Mouse (Mus musculus): ENCODE data around the gene Nrm. TPM values are rescaled to one million over a fixed set of nuclear protein-coding genes. Genes with fewer than 3 reads are reported as not detected.
A peak's percentile ranks its signal among the peaks of the same experiment; 100 is the strongest.

The Nrm gene
- polyA plus RNA-seq (2012; rRNA removed) (15.6 and 18.2 TPM in 2 replicates), polyA plus RNA-seq (2014; fragmentation: Nextera tagmentation; extraction: Ambion mirVana) (20.1 and 22.4 TPM in 2 replicates)

- WGBS (ENCODE audit: insufficient replicate concordance), result under 1% methylated on average over 47 of the region's 47 CpGs
- peaks cover 16% of the 10 kb centered on the region for H3K36me3 ChIP-seq (replicated peaks; ENCODE audit: control insufficient read depth, insufficient read depth, low read depth)
- peak within 1 kb of the TSS; percentile 85 to 93 for H3K4me3 ChIP-seq (ENCODE audit: insufficient read depth in 1 of 2, low read depth in 2 of 2, low read length in 2 of 2)
- ATAC-seq (ENCODE audit: insufficient read depth) (peak; percentile 94), DNase-seq (ENCODE audit: low read depth in 3 of 3, low spot score in 3 of 3) (peak; percentile 75 to 84 (median 76))
- no peaks in the 10 kb centered on the region for H3K9me3 ChIP-seq (ENCODE audit: control insufficient read depth, low read length)
- peaks cover 24% of the 10 kb centered on the region for H3K27me3 ChIP-seq (ENCODE audit: control insufficient read depth, insufficient read depth, low read length)
- H3K27ac ChIP-seq, result peak within 1 kb of the TSS; percentile 60
- peak within 1 kb of the TSS; percentile 85 for H3K9ac ChIP-seq (replicated peaks)
- H3K4me2 ChIP-seq (ENCODE audit: low read depth), result peak within 1 kb of the TSS; percentile 89
- H3K4me1 ChIP-seq (replicated peaks; ENCODE audit: control insufficient read depth in 2 of 2, insufficient read depth in 2 of 2, low read length in 1 of 2), result peaks cover 13 to 17% of the 10 kb centered on the region in 2 experiments
- TF ChIP-seq EP300 (IDR thresholded peaks at IDR 0.05; ENCODE audit: low read depth), result no peak
- peak; percentile 66 for TF ChIP-seq CTCF (IDR thresholded peaks at IDR 0.05; ENCODE audit: low read depth)
These were observed at the start of gene Nrm for GRCm38 (mm10) chr17:35861198-35861857. Gene Nrm, plus strand, starts transcription at chr17:35861318.

DNA sequence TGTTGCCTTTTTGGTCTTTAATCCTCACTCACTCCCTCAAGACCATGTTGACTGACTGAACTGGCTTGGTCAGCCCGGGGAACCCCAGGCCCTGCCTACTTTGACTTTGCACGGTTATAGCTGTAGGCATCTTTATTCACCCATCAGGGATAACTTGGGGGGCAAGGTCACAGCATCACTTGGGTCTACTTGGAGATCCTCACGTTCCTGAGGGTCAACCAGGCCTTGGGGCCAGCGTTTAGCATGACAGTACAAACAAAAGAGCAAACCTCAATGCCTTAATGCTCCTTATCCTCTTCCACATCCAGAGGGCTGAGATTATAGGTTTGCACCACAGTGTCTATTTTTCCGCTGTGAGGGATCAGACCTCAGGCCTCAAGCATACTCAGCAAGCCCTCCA lies 48.8 kb upstream of the Nrm start:
- Histone ChIP-seq H3K36me3 (replicated peaks; ENCODE audit: control insufficient read depth, insufficient read depth, low read depth) (no peaks in the 10 kb centered on the region), H3K9ac (replicated peaks) (no peak overlapping the region), H3K4me1 (replicated peaks; ENCODE audit: control insufficient read depth in 2 of 2, insufficient read depth in 2 of 2, low read length in 1 of 2) (peaks cover 4 to 21% of the 10 kb centered on the region in 2 experiments; a peak in 1 of 4 replicates), H3K4me2 (ENCODE audit: low read depth) (no peak overlapping the region), H3K4me3 (ENCODE audit: insufficient read depth in 1 of 2, low read depth in 2 of 2, low read length in 2 of 2) (no peak overlapping the region), H3K9me3 (ENCODE audit: control insufficient read depth, low read length) (no peaks in the 10 kb centered on the region), H3K27me3 (ENCODE audit: control insufficient read depth, insufficient read depth, low read length) (no peaks in the 10 kb centered on the region), H3K27ac (no peak overlapping the region)
- DNase-seq (ENCODE audit: low read depth in 3 of 3, low spot score in 3 of 3), result no peak
- WGBS (ENCODE audit: insufficient replicate concordance), result 74% methylated on average over 5 of the region's 5 CpGs
- TF ChIP-seq EP300 (IDR thresholded peaks at IDR 0.05; ENCODE audit: low read depth), result no peak
- TF ChIP-seq CTCF (IDR thresholded peaks at IDR 0.05; ENCODE audit: low read depth), result no peak
- no peak for ATAC-seq (ENCODE audit: insufficient read depth)

DNA sequence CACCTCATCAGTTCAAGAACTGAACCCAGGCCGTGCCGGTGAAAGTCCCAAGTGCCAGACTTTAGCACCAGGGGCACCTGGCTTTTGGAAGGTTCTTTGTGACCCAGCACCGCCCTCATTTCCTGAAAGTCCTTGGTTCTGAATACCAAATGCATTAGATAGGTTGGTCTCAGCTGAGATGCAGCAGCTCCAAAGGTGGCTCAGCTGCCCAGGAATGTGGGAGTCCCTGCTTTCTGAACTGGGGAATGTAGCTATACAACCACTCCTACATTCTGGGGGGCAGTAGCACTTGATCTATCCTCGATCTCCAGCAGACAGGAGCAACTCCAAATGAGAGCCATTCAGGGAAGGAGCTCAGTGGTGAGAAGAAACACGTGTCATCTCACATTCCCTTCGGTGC lies 48.4 kb upstream of the Nrm start:
- no peak for DNase-seq (ENCODE audit: low read depth in 3 of 3, low spot score in 3 of 3)
- no peaks in the 10 kb centered on the region for H3K27me3 ChIP-seq (ENCODE audit: control insufficient read depth, insufficient read depth, low read length)
- H3K9ac ChIP-seq (replicated peaks), result no peak overlapping the region
- H3K27ac ChIP-seq, result no peak overlapping the region
- H3K4me1 ChIP-seq (replicated peaks; ENCODE audit: control insufficient read depth in 2 of 2, insufficient read depth in 2 of 2, low read length in 1 of 2), result peaks cover 4 to 21% of the 10 kb centered on the region in 2 experiments; a peak in 1 of 4 replicates
- H3K9me3 ChIP-seq (ENCODE audit: control insufficient read depth, low read length), result no peaks in the 10 kb centered on the region
- H3K4me2 ChIP-seq (ENCODE audit: low read depth), result no peak overlapping the region
- H3K4me3 ChIP-seq (ENCODE audit: insufficient read depth in 1 of 2, low read depth in 2 of 2, low read length in 2 of 2), result no peak overlapping the region
- ATAC-seq (ENCODE audit: insufficient read depth), result no peak
- TF ChIP-seq CTCF (IDR thresholded peaks at IDR 0.05; ENCODE audit: low read depth) (no peak), EP300 (IDR thresholded peaks at IDR 0.05; ENCODE audit: low read depth) (no peak)
- WGBS (ENCODE audit: insufficient replicate concordance), result 69% methylated on average over 6 of the region's 6 CpGs
- H3K36me3 ChIP-seq (replicated peaks; ENCODE audit: control insufficient read depth, insufficient read depth, low read depth), result no peaks in the 10 kb centered on the region

GRCm38 (mm10) chr17:35813245-35813647 lies 47.9 kb upstream of the Nrm start:
- H3K4me3 ChIP-seq (ENCODE audit: insufficient read depth in 1 of 2, low read depth in 2 of 2, low read length in 2 of 2), result no peak overlapping the region
- no peaks in the 10 kb centered on the region for H3K27me3 ChIP-seq (ENCODE audit: control insufficient read depth, insufficient read depth, low read length)
- H3K27ac ChIP-seq, result no peak overlapping the region
- DNase-seq (ENCODE audit: low read depth in 3 of 3, low spot score in 3 of 3), result no peak
- no peak for TF ChIP-seq EP300 (IDR thresholded peaks at IDR 0.05; ENCODE audit: low read depth)
- no peak for TF ChIP-seq CTCF (IDR thresholded peaks at IDR 0.05; ENCODE audit: low read depth)
- H3K9ac ChIP-seq (replicated peaks), result no peak overlapping the region
- 58% methylated on average over 7 of the region's 7 CpGs for WGBS (ENCODE audit: insufficient replicate concordance)
- H3K4me2 ChIP-seq (ENCODE audit: low read depth), result no peak overlapping the region
- H3K4me1 ChIP-seq (replicated peaks; ENCODE audit: control insufficient read depth in 2 of 2, insufficient read depth in 2 of 2, low read length in 1 of 2), result peaks cover 4 to 19% of the 10 kb centered on the region in 2 experiments; a peak in 1 of 4 replicates
- H3K9me3 ChIP-seq (ENCODE audit: control insufficient read depth, low read length), result no peaks in the 10 kb centered on the region
- ATAC-seq (ENCODE audit: insufficient read depth), result no peak
- H3K36me3 ChIP-seq (replicated peaks; ENCODE audit: control insufficient read depth, insufficient read depth, low read depth), result no peaks in the 10 kb centered on the region

- H3K4me1 ChIP-seq (replicated peaks; ENCODE audit: control insufficient read depth in 2 of 2, insufficient read depth in 2 of 2, low read length in 1 of 2), result peaks cover 4 to 19% of the 10 kb centered on the region in 2 experiments; a peak in 1 of 4 replicates
- no peak overlapping the region for H3K9ac ChIP-seq (replicated peaks)
- no peak for DNase-seq (ENCODE audit: low read depth in 3 of 3, low spot score in 3 of 3)
- 49% methylated on average over 7 of the region's 7 CpGs for WGBS (ENCODE audit: insufficient replicate concordance)
- H3K27me3 ChIP-seq (ENCODE audit: control insufficient read depth, insufficient read depth, low read length), result no peaks in the 10 kb centered on the region
- no peak overlapping the region for H3K4me2 ChIP-seq (ENCODE audit: low read depth)
- no peak overlapping the region for H3K27ac ChIP-seq
- ATAC-seq (ENCODE audit: insufficient read depth), result no peak
- H3K36me3 ChIP-seq (replicated peaks; ENCODE audit: control insufficient read depth, insufficient read depth, low read depth), result no peaks in the 10 kb centered on the region
- no peak overlapping the region for H3K4me3 ChIP-seq (ENCODE audit: insufficient read depth in 1 of 2, low read depth in 2 of 2, low read length in 2 of 2)
- no peaks in the 10 kb centered on the region for H3K9me3 ChIP-seq (ENCODE audit: control insufficient read depth, low read length)
- no peak for TF ChIP-seq EP300 (IDR thresholded peaks at IDR 0.05; ENCODE audit: low read depth)
- TF ChIP-seq CTCF (IDR thresholded peaks at IDR 0.05; ENCODE audit: low read depth), result no peak
These were observed 47.5 kb upstream of the Nrm start for GRCm38 (mm10) chr17:35813653-35814052.

Data from liver, embryonic 14.5 days (tissue).